Mouse (Mus musculus): ENCODE measurements around the gene Cfap299.

Cfap299 gene

DNA sequence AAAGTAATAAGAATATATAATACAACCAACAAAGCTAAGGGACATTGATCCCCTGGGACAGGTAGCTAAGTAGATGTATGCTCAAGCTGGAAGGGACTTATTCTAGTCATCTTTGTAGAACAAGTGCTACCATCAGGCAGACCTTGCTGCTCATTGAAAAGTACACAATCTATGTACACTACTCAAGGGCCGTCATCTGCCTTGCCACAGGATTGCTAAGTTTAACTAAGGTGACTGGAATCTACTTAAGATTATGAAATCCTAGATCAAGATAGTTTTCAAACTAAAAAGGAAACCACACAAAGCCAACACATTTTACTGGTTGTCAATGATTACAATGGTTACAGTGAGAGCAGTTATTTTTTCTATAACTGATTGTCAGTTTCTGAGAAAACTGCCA is 483.3 kb downstream of the Cfap299 start:
- no peak for DNase-seq (ENCODE audit: low spot score in 2 of 2)

DNA sequence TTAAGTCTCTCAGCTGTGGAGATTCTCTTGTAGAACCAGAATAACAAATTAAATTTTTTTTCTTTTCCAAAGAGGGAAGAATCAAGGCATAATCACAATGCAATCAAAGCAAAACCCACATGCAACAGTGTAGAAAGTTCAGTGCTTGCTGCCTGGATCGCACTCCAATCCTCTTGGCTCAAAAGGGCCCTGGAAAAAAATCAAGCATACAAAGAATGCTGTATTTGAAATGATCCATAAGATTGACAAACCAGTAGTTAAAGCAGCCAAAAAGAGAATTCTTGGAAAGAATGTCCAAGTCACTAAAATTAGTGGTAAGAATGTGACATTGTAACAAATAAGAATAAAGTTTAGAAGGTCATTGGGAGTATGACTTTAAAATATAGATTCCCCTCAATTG is 486.2 kb downstream of the Cfap299 start:
- DNase-seq (ENCODE audit: low spot score in 2 of 2) = no peak

DNA sequence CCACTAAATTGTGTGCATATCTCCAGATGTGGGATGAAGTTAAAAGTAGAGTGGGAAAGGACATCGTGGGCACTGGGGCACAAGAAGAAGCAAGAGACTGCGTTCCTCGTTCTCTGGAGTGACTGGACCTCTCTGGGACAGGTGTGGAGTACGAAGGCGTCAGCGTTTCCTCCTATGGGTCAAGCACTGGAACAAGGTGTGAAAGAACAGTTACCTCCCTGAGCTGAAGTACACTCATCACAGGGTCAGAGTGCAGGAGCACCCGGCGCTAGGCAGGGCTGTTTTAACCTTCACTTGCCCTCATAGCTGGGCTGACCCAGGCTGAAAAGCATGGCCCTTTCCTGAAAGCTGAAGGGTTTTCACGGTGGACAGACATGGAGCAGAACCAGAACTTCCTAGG is 504.7 kb downstream of the Cfap299 start:
- DNase-seq (ENCODE audit: low spot score in 2 of 2) = no peak

DNA sequence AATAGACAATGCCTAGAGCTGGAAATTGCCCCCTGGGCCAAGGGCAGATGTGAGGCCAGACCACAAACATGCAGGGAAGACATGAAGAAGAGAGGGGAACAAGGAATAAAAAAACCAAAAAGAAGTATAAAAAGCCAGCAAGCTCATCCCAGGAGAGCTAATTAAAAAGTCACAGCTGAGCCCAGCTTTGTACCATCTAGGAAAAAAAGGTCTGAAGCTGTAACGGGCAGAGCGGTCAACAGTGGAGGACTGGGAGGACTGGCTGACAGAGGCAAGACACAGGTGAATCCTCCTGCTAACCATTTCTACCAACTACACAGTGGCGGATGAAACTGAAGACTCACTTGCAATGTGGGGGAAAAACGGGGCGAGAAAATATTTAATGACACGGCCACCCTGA is 505.2 kb downstream of the Cfap299 start:
- no peak for DNase-seq (ENCODE audit: low spot score in 2 of 2)

DNA sequence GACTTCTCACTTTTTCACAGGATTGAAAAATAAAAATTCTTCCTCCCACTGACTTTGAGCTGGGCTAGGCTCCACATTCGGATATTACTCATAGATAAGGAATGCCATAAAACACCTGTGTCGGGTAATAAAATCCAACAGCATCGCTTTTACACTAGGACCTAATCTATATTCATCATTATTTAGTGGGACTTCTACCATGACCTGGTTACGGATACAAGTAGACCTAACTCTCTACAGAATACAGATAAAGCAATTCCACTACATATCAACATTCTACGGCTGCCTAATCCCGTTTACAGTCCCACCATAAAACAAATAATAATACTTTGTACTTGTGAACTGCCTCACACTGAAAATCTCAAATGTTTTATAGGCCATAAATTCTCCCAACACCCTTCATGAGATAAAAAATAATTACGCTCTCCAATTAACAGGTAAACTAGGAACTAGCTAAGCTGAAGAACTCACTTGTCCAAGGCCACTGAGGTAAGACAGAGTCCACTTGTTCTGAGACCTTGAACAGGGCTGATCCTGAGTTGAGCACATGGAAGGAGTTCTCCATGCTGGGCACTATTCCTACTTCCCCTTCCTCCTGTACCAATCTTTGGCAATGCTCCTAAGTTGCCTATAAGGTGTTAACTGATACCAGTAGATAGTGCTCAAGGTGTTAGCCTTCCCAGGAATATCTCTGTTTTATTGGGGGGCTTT is 513.7 kb downstream of the Cfap299 start:
- no peak for DNase-seq (ENCODE audit: low spot score in 2 of 2)

DNA sequence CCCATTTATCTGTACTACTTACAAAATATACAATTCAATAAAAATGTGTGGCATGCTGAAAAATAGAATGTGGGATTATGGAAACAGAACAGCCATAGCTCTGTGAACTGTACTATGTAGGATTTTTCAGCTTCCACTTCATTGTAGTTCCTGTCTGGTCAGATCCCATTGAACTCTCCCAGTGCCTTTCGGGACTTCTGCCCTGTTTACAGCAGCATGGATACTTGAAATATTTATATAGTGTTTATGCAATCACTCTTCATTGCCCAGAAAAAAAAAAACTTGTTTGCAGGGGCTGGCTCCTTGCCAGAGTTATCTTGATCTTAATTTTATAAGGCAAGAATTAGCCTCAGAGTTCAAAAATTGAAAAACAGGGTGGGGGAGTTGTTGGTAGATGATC is 515.6 kb downstream of the Cfap299 start:
- DNase-seq (ENCODE audit: low spot score in 2 of 2) = no peak

Measured in spleen, postnatal 4 days (tissue).